Mouse (Mus musculus) cerebellum, postnatal 36 days (tissue): ENCODE results near the gene Slc26a3.

ENCODE experiments used
- DNase-seq, 2 experiments: peaks; one replicate each; pipeline ENCODE4 v3.0.0; 2021 to 2022; ENCODE audit warnings: mixed read lengths in 2 of 2

The Slc26a3 gene

GRCm38 (mm10) chr12:31390571-31390970 is at the start of gene Slc26a3:
Gene Slc26a3, plus strand, starts transcription at chr12:31390871.
- no peak for DNase-seq

- DNase-seq = no peak
Measured at GRCm38 (mm10) chr12:31350191-31350943, 40.3 kb upstream of the Slc26a3 start.

GRCm38 (mm10) chr12:31350944-31351928 is 39.4 kb upstream of the Slc26a3 start, which contains the start of gene Dld:
Gene Dld, minus strand, starts transcription at chr12:31351453.
- peak; percentile 97 for DNase-seq

GRCm38 (mm10) chr12:31366428-31366827 is 24.2 kb upstream of the Slc26a3 start:
- DNase-seq = no peak

DNA sequence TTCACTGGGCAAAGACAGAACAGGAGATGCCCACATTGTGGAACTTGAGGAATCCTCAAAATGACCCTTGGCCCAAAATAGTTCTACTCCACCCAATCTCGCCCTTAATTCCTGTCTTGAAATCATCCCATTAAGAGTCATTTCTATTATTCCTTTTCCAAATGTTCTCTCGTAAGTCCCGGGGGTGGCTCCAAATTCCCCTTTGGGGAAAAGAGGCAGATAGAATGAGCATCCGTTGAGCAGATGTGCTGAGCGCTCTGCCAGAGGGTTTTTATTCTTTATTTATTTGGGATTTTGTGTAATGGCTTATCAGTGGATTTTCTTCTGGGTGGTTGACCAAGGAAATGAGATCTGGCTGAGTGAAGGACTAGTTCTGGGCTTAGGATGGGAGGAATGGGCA is 22.9 kb upstream of the Slc26a3 start:
- no peak for DNase-seq

DNA sequence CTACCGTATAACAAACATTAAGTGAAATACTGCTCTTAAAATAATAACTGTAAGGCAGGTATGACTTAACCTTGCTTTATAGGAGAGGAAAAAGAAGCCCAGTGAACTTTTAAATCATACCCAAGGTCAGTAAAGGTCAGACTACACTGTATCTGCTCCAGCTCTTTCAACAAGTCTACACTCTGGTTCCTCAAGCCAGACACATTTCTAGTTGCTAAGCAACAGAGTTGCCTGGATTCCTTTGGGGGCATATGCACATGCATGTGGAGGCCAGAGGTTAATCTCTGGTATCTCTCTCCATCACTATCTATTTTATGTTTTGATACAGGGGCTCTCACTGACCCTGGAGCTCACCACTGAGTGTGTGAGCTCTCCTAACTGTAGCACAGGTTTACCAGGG is 21.6 kb upstream of the Slc26a3 start:
- DNase-seq = no peak

- no peak for DNase-seq
Measured at GRCm38 (mm10) chr12:31369656-31370055, 21.0 kb upstream of the Slc26a3 start.

DNA sequence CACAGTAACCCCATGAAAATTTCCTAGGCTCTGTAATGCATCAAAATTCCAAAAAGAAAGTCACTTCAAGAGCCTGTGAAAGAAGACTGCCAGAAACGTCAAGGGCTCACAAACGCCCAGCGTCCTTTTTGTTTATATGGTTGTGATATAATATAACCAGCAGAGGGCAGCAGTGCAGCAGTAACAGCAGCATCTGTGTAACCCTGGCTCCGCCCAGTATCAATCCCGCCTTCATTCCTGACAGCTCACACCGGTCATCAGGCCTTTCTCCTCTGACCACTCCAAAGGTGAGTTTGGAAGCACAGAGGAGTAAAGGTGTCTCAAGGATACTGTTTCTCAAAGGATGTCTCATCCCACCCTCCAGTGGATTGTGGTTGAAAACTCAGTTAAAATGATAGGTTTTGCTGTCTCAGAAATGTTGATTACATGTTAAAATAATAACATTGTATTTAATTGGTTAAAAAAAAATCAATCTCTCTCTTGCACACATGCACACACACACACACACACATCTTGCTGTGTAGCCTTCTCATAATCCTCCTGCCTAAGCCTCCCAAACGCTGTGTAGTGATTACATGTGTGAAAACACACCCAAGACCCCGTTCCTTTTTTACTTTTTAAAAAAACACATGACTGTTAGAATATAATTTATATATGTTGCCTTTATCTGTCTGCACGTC is 15.9 kb upstream of the Slc26a3 start:
- peak; percentile 48 to 61 for DNase-seq

GRCm38 (mm10) chr12:31375283-31375615 is 15.4 kb upstream of the Slc26a3 start:
- no peak for DNase-seq

GRCm38 (mm10) chr12:31376326-31376950 is 14.2 kb upstream of the Slc26a3 start:
- DNase-seq = peak in 1 of 2 experiments; percentile 8

- no peak for DNase-seq
Measured at GRCm38 (mm10) chr12:31377241-31377640, 13.4 kb upstream of the Slc26a3 start.

DNA sequence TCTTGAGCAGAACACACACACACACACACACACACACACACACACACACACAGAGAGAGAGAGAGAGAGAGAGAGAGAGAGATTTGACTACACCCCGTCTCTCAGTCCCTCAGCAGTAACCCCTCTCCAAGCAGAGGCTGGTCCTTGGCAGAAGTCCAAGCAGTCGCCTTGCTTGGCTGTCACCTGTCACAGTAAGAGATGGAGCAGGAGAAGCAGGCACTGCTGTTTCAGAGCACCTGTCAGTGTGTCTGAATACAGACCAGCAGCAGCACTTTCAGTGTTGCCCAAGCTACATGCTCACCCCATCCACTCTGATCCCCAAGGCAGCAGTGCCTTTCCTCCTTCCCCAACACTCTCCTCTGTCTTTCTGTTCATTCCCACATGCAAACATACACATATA is 9.8 kb upstream of the Slc26a3 start:
- no peak for DNase-seq

- DNase-seq = no peak
Measured at GRCm38 (mm10) chr12:31382451-31382850, 8.2 kb upstream of the Slc26a3 start.

DNA sequence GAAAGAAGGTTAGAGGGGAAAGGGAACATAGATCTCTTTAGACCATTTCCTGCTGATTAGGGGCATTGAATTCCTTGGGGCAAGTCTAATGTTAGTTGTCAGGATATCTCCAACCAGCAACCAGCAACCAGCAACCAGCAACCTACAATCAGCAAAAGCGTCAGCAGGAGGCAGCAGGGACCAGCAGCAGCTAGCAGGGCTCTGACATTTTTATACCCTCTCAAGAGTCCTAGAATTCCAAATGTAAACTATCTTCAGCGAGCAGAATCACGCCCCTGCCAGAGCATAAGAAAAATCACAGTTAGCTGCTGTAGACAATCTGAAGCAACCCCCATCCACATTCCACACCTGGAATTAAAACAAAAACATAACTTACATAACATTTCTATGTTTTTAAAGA is 3.4 kb upstream of the Slc26a3 start:
- DNase-seq = no peak

- no peak for DNase-seq
Measured at GRCm38 (mm10) chr12:31391696-31392095, 1.0 kb downstream of the Slc26a3 start.

- no peak for DNase-seq
Measured at GRCm38 (mm10) chr12:31395895-31396294, 5.2 kb downstream of the Slc26a3 start.

DNA sequence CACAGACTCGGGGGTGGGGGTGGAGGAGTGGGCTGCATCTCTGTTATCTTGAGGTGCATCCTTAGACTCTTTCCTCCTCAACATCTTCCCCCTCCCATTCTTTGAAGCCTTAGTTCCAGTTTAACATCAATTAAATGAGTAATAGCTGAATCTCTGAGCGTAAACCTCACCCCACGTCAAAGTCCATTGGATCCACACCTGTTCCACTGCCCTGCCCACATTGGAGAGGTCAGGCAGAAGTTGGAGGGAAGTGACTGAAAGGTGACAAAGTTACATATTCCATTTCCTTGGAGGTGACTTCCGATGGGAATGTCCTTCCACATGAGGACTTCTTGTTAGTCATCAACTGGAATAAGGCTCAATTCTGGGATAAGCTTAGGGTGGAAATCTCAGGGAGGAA is 7.0 kb downstream of the Slc26a3 start:
- DNase-seq = no peak

- DNase-seq = no peak
Measured at GRCm38 (mm10) chr12:31400821-31401220, 10.2 kb downstream of the Slc26a3 start.

DNA sequence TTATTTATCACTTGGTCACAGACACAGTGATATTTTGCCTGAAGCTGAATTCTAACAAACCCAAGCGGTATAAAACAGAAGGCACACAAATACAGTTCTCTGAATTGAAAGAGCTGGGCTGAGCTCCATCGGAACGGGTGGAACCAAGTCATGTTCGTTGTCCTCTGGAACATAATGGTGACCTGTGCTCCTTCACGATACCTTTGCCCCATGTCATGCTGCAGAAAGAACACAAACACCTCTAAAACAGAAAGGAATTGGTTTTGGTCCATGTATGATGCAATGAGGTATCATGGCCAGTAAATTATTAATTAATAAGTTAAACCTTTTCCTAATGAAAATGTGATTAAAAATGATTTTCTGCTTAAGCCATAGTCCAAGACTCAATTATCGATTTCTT is 11.3 kb downstream of the Slc26a3 start:
- DNase-seq = no peak

GRCm38 (mm10) chr12:31404575-31405240 is 14.0 kb downstream of the Slc26a3 start:
- DNase-seq = no peak

DNA sequence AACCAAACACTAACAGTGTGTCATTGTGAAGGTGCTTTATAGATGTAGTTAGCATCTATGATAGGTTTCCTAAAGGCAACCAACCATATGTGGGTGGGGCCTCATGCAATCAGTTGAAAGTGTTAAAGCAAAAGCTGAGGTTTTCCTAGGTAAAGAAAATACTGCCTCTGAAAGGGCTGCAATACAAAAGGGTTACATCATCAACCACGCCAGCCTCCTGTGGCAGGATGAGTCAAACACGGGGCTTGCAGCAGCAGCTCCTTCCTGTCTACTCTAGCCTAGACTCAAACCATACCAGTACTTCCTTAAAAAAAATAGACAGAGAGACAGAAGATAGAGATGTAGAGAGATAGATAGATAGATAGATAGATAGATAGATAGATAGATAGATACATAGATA is 25.3 kb downstream of the Slc26a3 start:
- DNase-seq = no peak

GRCm38 (mm10) chr12:31421901-31422574 is 31.4 kb downstream of the Slc26a3 start:
- DNase-seq = no peak
